Mouse (Mus musculus) urinary bladder, adult 18-20 months (tissue): ENCODE results near the gene Clk3.
A peak's percentile ranks its signal among the peaks of the same experiment; 100 is the strongest.

Source experiments
- DNase-seq, 2 experiments: peaks; one replicate each; pipeline ENCODE4 v3.0.0; 2022; ENCODE audit warnings: low spot score in 2 of 2, mixed read lengths in 2 of 2

Clk3 gene

DNA sequence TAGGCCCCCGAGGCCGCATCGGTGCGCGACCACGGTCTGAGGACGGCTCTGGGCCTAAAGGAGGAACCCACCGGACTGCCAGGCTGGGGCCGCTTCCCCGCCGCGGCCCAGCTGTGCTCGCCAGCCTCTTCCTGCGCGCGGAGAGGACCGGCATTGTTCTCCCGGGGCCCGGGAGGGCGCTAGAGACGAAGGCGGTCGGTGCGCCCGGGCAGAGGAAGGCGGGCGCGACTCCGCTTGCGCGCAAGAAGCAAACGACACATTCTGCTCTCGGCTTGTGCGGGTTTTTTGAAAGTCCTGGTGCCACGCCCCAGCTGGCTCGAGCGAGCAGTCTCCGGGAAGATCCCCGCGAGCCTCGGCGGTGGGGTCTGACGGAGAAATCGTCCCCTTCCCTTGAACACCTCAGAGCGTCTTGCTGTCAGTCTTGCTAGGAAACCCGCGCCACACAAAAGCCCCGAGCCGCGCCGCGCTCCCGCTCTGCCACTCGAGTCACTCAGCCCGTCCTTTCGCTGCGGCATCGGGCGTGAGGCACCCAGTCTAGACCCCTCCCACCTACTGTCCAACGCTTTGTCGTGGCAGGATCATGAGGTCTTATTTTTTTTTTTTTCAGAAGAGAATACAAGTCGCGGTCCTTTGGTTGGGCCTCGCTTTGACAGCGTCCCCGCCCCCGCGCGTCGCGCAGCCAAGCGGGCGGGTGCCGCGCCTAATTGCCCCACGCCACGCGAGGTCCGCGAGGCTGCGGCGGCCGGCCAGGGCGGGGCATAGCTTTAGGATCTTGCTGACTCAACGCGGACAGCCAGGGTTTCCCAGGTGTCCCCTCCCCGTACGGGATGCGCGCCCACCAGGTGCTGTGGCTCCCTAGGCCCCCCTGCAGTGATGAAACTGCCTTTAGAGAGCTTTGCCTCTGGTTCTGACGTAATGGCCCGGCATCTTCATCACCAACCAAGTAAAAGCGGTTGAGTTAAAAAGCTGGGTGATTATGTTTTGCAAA lies at the start of gene Clk3:
TSS of gene Clk3 (minus strand) at position 497 of the 988 bp plus-strand sequence.
- DNase-seq = peak in 1 of 2 experiments; percentile 40

DNA sequence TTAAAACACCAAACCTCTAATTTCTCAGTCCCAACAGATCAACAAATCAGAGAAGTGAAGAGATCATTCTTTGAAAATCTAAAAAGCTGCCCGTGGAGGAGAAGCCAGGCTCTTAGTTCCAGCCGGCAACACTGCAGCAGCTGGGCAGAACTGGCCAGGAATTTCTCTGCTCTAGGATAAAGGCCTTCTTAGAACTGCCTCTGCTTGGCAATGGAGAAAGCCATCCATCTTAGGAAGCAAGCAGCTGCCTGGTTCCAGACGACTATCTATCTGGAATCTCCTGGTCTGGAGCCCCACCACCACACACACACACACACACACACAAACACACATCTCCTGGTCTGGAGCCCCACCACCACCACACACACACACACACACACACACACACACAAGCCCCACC lies 49.2 kb upstream of the Clk3 start:
- no peak for DNase-seq

DNA sequence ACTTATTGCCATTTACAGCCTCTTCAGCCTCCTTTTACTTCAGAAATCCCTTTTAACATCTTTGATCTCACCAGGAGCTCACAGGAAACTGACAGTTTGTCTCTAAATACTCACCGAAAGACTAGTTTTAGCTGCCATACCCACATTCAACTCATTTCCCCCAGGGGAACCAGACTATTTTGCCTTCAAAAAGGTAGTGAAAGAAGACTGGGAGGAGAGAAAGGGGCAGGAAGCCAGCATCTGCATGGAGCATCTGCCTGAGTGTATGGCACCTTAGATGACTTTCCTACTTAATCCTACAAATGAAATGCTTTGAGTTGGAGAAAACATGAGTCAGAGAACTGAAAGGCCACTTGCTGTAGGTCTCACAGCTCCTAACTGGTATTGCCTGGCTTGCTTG lies 48.4 kb upstream of the Clk3 start:
- DNase-seq = no peak

DNA sequence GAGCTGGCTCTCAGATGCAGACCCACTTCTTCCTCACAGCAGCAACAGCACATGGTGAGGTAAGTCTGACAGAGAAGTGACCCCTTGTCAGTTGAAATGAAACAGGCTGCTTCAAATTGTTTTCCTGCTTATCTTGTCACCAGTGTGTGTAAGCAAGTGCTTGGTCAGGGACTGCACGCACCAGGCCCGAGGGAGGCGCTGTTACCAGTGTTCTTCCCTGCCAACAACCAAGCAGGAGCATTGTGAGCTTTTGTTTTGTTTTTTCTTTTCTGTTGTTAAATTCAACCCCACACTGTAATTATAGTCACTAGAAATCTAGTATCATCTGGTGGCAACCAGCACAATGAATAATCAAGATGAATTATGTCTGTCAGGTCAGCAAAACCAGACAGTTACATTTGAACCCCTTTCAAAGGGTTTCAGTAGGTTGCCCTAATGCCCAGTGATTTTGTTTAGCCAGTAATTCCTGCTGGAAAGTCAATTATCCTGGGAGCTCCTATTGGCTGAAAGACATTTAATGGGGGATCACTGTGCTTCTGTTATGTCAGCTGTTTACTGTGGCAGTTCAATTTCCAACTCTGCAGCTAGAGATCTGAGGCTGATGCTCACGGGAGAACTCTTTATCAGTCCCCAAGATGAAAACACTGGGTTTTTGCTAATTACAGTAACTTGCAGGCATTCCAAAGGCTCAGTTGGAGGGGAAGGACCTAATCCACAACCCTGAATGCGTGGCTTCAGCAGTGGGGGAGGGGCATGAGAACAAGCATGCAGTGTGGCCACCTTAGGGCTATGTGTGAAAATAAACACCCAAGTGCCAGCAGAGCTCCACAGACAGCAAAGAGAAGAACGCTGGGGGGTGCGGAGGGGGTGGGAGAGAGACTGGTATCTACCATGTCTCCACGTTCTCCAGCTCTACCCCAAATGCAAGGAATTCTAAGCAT lies 46.4 kb upstream of the Clk3 start:
- DNase-seq = no peak

DNA sequence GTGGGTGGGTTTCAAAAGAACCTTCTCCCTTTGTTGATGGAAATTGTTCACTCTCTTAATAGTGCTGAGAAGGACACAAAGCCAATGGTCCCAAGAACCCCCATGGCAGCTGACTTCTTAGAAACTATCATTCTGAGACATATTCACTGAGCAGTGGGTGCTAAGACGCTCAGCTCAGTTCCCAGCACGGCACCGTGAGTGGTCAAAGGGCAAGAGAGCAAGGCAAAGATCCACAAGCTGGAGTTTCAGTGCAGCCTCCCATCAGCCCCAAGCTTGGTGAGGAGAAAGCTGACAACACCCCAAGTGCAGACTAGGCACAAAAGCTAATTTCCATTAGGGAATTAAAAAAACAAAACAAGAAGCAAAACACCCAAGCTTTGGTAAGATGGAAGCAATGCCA lies 45.0 kb upstream of the Clk3 start:
- no peak for DNase-seq

DNA sequence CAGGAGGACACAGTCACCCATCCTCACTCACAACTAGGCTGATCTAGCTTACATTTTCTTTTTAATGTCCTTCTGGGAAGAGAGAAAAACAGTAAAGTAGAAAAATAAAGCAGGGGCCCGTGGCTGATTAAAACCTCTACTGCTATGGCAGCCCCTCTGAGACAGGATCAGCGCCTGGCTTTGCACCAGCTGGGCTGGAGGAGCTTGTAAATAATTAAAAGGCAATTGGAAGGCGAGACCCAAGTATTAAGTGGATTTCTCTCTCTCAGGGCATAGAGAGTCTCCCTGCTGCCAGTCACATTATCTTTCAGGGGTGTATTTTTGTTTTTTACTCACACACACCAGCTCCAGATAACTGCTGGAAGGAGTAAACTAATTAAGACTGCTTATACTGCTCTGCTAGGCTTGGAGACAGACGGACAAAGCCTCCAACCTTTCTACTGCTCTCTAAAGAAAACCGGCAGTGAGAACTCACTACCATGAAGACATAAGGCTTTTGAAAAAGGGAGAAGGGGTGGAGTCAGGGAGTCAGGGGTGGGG lies 43.2 kb upstream of the Clk3 start:
- no peak for DNase-seq

DNA sequence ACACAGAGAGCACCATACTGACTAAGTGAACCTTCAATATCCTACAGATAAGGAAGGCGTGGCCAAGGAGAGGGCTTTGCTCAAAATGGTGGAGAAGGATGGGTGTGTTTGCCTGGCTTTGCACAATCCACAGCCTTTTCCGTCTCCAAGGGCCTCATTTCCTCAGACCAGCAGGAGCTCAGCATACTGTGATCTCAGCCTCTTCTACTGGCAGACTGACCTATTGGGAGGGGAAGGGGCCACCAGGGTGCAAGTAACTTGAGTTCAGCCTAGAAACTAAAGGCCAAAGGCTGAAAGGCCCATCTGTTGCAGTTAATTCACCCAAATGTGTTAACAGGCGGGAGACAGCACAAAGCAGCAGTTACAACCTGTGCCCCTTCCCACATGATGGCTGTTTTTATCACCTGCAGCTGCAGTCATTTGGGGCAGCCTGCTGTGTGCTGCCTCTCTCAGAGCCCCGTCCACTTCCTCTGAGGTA lies 41.6 kb upstream of the Clk3 start:
- DNase-seq = no peak

DNA sequence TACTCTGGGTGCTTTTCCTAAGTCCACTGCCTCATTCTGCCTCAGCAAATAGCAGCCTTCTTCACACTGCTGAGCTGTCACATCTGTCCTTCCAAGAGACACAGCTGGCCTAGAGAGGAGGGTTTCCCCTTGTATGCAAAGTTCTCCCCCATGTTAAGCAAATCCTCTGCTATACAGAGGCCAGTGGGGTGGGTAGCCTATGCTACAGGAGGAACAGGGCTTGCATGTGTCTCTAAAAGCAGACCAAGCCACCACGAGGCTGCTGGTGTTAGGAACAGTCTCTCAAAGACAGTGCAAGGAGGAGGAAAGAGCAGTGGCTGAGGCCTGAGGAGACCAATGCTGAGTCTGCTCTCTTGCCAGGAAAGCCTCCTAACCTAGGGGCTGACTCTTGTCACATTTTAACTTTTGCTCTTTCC lies 40.4 kb upstream of the Clk3 start:
- DNase-seq = no peak

DNA sequence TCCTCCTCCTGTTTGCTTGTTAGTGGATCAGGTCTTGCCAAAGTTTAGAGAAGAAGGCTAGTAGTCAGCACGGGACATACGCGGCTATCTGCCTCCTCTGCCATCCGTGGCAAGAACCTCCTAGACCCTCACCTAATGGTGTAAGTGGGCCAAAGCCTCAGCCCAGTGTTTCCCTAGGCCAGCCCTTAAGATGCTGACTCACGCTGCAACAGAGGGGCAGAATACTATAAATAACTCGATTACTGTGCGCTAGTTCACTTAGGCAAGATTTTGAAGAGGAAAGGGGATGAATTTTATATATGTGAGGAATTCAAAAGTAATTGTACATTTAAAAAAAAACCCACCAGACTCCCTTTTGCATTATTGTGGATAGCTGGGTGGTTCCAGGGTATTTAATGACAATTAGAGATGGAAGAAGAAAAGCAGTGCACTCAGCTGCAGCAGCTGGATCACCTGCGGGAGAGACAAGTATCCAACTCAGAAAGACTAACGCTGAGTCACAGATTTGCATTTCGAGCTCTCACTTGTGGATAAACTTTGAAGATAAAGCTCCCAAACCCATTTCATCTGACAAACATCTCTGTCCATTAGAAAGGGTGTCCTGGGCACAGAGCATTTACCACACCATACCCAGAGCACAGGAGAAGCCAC lies 39.6 kb upstream of the Clk3 start:
- no peak for DNase-seq

DNA sequence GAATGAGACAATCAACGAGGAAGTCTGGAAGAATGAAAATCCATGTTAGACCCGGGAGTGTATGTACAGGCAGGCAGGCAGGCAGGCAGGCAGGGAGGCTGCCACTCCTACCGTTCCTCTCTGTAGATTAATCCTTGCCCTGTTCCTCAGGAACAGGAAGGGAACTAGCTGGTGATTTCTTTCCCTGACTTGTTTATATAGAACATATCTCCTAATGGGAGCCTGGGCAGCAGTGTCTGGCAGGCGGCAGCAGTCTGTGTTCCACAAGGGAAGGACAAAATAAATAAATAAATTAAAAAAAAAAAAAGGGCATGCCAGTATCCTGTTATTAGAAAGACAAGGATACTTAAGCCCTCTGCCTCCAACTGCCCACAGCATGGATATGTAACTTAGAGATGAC lies 38.2 kb upstream of the Clk3 start:
- DNase-seq = no peak

DNA sequence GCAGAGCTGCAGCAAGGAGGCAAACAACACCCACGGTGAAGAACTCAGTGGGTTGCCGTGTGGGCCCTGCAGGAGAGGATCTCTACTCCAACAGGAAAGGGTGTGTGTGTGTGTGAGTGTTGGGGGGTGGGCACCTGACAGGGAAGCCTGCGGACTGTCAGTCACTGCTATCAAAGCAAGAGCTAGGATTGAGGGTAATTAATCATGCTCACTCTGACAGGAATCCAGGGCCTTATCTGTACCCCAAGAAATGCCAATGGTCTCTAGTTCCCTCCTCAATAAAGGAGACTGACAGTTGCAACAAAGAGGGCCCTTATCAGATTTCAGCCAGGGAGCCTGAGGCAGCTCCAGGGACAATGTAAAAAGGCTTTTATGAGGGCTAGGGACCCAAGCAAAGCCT lies 37.4 kb upstream of the Clk3 start:
- no peak for DNase-seq

DNA sequence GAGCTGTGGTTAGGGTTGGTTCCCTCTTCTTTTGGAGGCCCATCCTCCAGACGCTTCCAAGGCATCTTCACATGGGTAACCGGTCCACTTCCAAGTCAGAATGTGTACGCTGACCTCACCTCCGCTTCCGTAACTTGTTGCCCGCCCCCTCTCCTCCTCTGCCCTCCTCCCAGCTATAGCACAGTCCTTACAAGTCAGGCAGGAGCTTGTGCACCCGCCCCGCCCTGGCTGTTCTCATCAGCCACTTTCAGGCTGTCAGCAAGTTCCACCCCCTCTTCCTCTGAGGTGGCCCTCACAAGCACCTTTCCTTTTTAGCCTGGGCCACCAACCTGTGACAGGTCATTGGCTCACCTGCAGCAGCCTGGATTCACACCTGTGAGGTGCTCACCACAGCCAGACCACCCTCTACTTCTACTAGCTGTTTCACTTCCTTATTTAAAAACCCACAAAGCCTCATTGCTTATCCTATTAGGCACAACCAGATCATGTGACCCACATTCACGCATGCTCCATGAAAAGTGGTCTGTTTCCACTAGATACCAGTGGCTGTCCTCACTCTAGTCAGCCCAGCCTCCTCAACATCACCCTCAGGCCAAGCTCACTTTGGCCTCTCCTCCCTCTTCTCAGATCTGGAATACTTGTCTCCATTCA lies 34.8 kb upstream of the Clk3 start:
- no peak for DNase-seq

DNA sequence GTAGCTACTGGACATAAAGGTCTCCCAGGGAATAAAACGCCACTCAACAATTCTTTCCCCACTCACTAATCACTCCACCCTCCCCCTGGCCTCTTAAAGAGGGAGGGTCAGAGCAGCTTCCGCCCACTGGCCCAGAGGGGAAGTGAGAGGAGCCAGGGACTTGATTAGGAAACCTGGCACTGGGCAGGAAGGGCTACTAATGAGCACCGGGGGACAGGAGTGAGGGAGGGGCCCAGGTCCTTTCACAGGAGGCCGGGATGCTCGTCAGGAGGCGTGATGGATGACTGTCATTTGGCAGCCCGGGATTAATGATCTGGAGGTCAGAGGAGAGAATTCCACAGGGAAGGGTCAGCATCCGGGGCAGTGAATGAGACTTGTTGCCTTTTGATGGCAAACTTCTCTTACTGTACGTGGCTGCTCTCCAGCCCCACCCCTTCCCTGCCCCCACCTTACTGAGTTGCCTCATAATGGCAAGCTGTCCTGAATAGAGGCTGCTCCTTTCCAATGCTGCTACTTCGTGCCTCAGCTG lies 33.1 kb upstream of the Clk3 start:
- no peak for DNase-seq

DNA sequence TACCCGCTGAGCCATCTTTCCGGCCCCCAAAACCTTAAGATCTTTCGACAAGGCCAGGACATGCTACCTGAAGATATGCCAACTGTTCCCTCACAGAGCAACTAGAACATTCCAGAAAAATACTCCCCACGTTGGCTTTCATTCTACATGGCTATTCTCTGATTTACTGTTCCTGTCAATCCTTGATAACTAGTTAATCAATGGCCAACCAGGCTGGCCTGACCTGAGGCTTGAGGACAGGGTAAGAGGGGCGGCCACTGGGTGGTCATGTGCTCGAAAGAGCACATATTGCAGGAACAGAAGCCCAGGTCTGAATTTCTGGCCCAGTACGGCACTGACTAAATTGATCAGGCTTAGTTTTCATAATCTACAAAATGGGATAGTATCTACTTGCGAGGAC lies 31.8 kb upstream of the Clk3 start:
- no peak for DNase-seq

DNA sequence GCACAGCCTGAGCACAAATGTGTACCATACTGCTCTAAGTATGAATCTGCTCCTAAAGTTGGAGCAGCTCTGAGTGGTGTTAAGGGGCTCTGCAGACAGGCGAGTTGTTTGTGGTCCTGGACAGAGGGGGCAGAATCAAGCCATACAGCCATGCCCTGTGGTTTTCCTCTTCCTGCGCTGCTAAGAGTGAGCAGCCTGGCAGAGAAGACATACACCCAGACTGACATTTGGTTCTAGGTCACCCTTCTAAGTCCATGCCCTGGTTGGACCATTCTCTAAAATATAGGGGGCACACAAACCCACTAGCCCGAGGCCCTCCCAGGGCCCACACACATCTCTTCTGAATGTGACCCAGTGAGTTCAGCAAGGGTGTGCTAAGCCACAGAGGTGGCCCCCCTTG lies 24.1 kb upstream of the Clk3 start:
- no peak for DNase-seq

DNA sequence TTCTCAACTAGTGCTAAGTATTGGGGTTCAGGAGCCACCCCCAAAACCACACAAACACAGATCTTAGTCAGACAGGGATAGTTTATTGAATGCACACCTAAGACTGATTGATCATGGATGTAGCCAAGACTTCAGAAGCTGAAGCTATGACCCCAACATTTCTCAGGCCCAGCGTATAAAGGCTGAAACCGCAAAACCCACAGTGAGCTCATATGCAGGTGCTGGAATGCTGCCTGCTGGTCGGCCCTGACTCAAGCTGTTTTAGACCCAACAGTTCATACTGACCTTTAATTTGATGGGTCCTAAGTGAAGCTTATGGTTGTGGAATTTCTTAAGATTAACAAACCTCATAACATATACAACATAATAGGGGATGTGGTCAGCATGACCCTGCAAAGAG lies 17.0 kb upstream of the Clk3 start:
- DNase-seq = no peak

DNA sequence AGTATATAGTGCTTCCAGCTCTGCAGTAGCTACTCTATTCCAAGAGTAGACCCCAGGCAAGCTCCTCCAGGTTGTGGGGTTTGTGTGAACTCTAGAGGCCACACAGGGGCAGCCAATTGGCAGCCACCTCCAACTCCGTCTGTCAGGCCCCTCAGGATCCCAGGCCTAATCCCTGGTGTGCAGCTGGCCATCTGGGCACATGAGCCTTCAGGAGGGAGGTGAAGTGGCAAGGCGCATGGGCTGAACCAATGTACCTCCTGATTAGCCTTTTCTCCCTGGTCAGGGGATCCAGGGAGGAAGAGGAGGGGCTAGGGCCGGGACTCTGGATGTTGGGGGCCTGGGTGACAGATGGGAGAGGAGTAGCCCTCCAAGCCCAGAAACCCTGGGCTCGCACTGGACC lies 10.1 kb upstream of the Clk3 start:
- DNase-seq = no peak

DNA sequence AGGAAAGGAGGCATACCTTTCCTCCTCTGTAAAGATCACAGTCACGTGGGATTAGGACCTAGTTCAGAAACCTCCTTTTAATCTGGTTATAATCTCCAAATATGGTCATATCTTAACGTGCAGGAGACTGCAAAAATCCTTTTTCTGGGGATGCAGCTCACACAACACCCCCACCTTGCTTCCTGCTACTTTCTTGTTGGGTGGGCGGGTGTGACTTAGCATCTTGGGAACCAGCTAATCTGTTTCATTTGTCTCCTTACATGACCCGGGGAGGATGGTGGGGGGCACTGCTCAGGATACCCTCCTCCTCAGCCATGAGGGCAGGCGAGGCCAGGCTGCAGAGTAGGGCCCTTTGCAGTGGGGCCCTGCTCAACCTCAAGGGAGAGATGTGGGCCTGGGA lies 9.4 kb upstream of the Clk3 start:
- DNase-seq = no peak

DNA sequence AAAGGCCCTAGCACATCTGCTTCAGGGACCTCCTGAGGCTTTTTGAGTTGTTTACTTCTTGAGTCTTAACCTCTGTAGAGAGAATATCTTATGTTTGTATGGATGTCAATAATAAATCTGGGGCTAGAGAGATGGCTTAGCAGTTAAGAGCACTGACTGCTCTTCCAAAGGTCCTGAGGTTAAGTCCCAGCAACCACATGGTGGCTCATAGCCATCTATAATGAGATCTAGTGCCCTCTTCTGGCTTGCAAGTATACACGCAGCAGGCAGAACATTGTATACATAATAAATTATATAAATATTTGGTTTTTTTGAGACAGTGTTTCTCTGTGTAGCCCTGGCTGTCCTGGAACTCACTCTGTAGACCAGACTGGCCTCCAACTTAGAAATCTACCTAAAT lies 8.5 kb upstream of the Clk3 start:
- DNase-seq = no peak

DNA sequence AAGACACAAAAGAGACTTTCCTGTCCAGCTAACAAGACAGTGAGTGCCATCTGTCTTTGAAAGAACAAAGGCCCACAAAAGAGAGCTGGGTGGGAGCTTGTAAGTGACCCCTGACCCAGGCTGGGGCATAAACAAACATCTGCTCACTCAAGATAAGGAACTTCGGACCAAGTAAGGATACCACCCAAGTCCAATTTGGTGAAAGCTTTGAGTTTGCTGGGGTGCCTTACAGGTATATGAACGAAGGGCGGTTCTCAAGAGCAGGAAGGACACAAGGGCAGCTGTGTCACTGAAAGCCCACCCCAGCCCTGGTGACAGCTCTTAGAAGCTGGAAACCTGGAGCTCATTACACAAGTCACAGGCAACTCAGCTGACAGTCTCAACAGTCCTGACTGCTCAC lies 8.1 kb upstream of the Clk3 start:
- DNase-seq = no peak

DNA sequence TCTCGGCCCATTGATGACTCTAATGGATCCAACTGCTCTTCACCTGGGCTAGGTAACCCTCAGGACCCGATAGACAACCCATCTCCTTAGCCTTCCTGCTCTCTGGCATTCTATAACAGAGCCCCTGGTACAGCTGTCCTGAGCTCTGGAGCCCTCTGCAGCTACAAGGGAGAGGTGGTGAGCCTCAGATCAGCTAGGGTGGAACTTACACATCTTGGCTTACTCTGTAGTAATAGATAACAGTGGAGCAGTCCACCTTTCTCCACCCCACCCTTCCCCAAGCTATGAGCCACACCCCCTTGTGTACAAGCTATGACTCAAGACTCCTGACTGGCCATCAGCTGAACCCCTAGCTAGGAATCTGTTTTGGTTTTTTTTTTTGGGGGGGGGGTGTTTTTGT lies 5.2 kb upstream of the Clk3 start:
- DNase-seq = no peak
